Mouse (Mus musculus) mouse trophoblast stem cell (cell line): Measurements from ENCODE around the gene Rps3.

Experiments
- in situ Hi-C, 2 experiments: fragments of 300-500 bp; cut with MseI, MboI; formaldehyde crosslinking; loops; 2 replicates in 1 of 2; 3 replicates in 1 of 2; pipeline ENCODE4 v1.15.1; 2025

Gene Rps3

GRCm38 (mm10) chr7:99483271-99483923 lies at the start of gene Rps3:
TSS of gene Rps3 (minus strand) at chr7:99483738.
- in situ Hi-C loops: no loop called here

DNA sequence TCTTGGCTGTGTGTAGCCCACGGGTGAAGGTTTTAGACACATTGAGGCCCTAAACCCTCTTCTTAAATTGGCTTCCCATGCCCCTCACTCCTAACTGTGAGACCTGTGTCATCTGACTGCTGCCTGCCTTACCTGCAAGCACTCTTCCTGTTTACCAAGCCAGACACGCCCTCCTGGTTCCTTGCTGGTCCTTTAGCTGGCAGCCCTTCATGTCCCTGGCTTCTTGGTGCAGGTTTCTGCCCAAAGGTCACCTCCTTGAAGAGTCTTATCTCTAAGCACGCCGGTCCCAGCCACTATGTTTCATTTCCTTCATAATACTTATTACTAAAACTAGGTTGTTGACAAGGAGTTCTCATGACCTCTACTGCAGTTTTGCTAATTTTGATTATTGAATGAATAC lies 49.0 kb upstream of the Rps3 start:
- in situ Hi-C loops: no loop called here

GRCm38 (mm10) chr7:99531408-99531970 lies 48.0 kb upstream of the Rps3 start:
- in situ Hi-C loops: no loop called here

GRCm38 (mm10) chr7:99529410-99529809 lies 45.9 kb upstream of the Rps3 start:
- in situ Hi-C loops: no loop called here

DNA sequence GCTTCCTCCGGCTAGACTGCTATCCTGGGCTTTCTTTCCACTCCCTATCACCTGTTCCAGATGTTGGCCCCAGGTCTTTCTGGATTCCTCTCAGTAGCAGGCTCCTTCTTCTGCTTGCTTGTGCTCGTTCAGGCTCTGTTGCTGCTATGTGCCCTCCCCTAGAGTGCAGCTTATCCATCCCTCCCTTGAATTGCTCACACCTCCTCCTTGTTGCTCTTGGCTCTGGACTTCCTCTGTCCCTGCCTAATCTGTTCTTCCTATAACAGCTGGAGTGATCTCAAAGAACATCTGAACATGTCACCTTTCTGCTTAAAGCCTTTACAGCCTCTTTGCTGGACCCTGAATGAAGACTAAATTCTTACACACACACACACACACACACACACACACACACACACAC lies 45.0 kb upstream of the Rps3 start:
- in situ Hi-C loops: no loop called here

GRCm38 (mm10) chr7:99523837-99524236 lies 40.3 kb upstream of the Rps3 start:
- in situ Hi-C loops: no loop called here

DNA sequence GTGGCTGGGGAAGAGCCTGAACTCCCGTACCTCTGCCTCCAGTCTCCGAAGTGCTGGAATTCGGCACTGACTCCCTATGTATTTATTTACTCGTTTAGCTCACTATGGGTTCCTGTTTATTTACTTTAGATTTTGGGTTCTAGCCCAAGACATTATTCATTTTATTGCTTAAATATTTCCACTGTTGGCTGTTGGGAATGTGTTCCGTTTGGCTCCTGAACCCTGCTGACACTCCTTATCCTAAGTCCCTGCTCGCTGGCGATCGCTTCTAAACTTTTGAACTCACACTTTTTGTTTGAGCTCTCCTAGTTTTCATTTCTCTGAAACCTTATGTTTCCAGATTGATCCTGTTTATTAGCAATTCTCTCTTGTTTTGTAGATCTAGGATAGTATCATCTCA lies 39.6 kb upstream of the Rps3 start:
- in situ Hi-C loops: no loop called here

DNA sequence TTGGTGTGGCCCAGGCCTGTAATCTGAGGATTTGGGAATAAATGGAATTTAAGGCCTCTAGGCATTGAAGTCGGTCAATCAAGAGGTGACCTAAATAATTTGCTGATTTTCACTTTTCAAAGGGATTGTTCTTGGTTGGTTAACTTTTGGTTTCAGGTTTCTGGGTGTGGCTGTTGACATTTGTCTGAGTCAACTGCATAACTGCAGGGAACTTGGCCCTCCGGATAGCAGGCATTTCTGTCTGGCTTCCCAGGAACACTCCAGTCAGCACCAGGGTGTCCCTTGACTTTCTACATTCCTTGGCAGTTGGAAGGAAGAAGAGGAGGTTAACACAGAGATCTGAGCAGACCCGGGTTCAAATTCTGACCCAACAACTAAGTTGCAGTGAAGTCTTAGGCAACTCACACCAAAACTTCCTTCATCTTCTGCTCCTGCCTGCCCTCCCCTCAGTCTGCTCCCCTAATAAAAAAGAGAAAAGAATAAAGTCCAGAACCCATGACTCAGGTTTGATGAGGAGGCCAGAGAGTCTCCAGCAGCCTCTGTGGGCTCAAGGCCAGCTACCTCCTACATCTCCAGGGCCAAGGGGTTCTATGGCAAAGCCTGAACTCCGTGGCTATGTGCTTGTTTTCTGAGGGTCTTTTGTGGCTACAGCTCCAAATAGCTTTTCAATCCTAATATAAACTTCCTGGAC lies 35.6 kb upstream of the Rps3 start:
- in situ Hi-C loops: no loop called here

DNA sequence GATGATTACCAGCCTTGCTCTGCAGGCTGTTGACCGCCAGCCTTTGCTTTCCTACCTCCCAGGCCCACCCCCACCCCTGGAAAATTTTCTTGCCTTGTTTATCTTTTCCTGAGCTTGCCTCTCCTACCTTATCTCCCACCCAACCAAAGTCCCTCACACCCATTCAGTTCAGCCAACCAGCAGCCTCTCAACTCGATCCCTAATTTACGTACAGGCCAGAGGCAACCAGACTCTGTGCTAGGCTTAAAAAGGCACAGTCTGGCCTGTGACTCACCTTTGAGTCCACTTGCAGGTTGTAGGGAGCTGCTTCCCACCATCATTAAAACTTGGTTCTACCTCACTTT lies 33.2 kb upstream of the Rps3 start:
- in situ Hi-C loops: no loop called here

DNA sequence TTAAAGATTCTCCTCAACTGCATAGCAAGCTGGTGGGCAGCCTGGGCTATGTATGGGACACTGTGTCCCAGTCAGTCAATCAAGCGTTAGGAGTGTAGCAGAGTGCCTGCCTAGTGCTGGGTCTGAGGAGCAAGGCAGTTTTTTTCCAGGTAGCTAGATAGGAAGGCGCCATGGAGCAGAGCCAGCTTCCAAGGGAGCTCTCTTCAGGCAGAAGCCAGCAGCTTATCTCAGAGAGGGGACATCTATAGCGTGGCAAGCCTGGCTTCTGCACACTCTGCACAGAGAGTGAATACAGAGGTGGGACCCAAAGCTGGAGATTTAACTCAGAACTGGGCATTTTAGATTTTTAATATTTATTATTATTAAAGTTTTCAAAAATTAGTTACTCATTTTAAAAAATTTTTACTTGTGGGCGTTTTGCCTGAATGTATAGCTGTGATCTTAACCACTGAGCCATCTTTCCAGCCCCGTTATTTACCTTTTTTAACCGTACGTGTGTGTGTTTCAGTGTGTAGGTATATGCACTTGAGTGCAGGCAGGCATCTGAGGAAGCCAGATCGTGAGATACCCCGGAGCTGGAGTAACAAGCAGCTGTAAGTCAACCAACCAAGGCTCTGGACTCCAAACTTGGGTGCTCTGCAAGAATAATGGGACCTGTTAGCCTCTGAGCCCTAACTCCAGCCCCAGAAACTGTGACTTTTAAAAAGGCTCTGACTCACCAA lies 32.7 kb upstream of the Rps3 start:
- in situ Hi-C loops: no loop called here

GRCm38 (mm10) chr7:99510087-99510501 lies 26.6 kb upstream of the Rps3 start:
- in situ Hi-C loops: no loop called here

- in situ Hi-C loops: loop anchor here in 1 of 2 experiments (10.0 kb wide), 1 partner anchor 87 kb away; no protein-coding TSS in a partner anchor
Observed at GRCm38 (mm10) chr7:99508187-99508586, 24.6 kb upstream of the Rps3 start.

DNA sequence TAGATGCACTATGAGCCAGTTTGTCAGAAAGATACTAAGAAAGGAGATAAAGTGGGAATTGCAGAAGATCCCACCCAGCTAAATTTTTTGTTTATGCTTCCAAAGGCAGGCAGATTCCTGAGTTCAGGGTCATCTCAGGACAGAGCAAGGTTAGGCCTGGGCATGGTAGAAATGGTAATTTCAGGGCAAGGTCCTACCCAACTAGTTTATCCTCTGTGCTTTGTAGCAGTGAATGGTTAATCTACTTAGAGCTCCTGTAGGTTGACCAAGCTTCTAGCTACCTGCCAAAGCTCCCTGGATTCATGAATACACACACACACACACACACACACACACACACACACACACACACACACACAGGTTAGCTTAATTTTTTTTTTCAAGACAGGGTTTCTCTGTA lies 21.0 kb upstream of the Rps3 start:
- in situ Hi-C loops: loop anchor here (5.0 to 10.0 kb wide), 2 partner anchors 53 to 90 kb away; no protein-coding TSS in a partner anchor

DNA sequence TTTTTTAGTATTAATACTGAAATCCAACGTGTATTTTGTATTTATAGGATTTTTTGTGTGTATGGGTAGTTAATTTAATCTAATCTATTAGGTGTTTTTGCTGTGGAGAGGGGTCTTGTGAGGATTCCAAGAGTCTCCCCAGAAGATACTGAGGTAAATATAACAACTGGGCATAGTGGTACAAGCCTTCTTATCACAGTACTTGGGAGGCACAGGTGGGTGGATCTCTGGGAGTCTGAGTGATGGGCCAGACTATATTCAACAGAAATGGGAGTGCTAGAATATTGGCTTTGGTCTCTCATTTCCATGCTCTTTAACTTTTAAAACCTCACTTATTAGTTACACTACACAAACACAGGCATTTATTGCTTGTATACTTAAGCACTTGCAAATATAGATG lies 17.6 kb upstream of the Rps3 start:
- in situ Hi-C loops: loop anchor here (5.0 to 10.0 kb wide), 2 partner anchors 56 to 94 kb away; no protein-coding TSS in a partner anchor

DNA sequence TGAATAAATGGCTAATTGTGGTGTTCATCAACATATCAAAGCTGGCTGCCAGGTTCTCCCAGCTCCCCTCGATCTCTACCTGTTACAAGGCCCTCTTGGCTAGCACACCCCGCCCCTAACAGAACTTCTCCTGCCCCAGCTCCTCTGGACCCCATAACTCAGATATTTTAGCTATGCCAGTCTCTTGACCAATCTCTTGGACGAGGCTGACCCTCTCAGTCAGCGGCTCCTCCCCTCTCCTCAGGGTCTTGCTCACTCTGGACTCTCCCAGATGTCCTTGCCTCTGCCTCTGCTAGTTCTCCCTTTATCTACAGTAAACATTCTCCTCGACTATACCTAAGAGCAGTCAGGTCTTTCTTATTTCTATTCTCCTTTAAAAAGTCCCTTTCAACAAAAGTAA lies 17.1 kb upstream of the Rps3 start:
- in situ Hi-C loops: loop anchor here (5.0 to 10.0 kb wide), 2 partner anchors 57 to 94 kb away; no protein-coding TSS in a partner anchor

DNA sequence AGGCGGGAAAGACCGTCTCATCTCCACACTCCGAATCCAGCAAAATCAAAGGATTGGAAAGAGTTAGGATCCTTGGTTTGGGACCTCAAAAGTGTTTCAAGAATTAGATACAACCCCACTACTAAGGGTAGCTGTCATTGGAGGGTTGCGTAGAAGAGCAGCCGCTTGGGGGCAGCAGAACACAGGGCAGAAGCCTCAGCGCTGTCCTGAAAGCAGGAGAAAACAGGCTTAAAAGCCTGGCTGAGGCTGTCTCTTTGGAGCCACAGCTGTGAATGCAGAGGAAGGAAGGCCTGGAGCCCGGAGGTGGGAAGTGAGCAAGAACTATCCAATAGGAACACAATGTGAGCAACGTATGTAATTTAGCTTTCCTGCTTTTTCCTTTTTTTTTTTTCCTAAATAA lies 16.7 kb upstream of the Rps3 start:
- in situ Hi-C loops: loop anchor here (5.0 to 10.0 kb wide), 2 partner anchors 57 to 95 kb away; no protein-coding TSS in a partner anchor

DNA sequence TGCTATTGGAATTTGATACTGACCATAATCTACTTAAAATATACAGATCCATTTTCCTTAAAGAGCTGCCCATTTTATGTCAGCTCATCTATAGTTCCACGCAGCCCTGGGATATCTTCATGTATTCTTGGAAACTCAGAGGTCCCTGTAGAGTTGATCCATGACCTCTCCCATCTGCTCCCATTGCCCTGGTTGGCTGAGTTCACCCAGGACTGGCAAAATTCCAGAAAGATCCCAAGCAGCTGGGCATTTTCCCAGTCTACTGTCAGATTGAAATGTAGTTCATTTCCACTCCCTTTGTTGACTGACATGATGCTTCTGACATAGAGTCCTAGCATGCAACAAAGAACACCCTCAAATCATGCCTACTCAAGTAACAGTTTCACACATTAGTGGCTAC lies 15.6 kb upstream of the Rps3 start:
- in situ Hi-C loops: loop anchor here in 1 of 2 experiments (10.0 kb wide), 1 partner anchor 96 kb away; no protein-coding TSS in a partner anchor

GRCm38 (mm10) chr7:99489708-99490107 lies 6.2 kb upstream of the Rps3 start:
- in situ Hi-C loops: loop anchor here in 1 of 2 experiments (10.0 kb wide), 1 partner anchor 105 kb away; no protein-coding TSS in a partner anchor

DNA sequence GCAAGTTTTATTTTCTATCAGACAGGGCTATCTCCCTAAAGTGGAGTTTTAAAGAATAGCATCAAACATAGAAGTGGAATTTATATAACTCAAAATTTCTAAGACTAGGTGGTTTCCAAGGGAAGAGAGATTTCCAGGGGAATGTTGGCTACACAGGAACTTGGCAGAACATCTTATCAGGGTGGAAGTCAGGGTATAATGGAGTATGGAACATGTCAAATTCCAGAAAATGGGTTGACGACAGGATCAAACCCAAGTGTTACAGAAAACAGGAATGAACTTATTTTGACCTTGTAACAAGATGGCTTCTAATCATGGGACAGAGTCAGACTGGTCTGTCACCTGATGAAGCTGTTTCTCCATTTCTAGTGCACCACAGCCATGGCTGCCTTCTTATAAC lies 1.1 kb upstream of the Rps3 start:
- in situ Hi-C loops: no loop called here

DNA sequence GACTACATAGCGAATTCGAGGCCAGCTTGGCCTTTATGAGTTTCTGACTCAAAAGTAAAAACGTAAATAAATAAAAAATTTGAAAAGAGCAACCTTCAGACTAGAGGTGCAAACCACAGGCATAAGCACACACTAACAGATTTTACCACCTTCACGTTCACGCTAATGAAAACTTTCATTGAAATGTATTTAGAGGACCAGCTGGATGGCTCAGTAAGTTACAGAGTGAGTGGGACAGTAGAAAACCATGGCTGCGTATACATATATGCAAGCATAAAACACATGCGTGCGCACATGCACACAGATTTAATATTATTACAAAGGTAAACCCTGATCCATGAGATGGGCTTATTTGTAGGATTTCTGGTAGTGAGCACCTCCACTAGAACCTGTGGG lies 384 bp upstream of the Rps3 start:
- in situ Hi-C loops: no loop called here

GRCm38 (mm10) chr7:99482637-99483036 lies 901 bp downstream of the Rps3 start:
- in situ Hi-C loops: no loop called here

- in situ Hi-C loops: no loop called here
Observed at GRCm38 (mm10) chr7:99477235-99477634, 6.3 kb downstream of the Rps3 start.
